Mouse (Mus musculus): Measurements from ENCODE around the gene Kcna6. TPM values are rescaled to one million over a fixed set of nuclear protein-coding genes. Genes with fewer than 3 reads are reported as not detected.

Gene Kcna6
- total RNA-seq (2021) = 1 to 10 TPM; 2.3 to 2.4 TPM

DNA sequence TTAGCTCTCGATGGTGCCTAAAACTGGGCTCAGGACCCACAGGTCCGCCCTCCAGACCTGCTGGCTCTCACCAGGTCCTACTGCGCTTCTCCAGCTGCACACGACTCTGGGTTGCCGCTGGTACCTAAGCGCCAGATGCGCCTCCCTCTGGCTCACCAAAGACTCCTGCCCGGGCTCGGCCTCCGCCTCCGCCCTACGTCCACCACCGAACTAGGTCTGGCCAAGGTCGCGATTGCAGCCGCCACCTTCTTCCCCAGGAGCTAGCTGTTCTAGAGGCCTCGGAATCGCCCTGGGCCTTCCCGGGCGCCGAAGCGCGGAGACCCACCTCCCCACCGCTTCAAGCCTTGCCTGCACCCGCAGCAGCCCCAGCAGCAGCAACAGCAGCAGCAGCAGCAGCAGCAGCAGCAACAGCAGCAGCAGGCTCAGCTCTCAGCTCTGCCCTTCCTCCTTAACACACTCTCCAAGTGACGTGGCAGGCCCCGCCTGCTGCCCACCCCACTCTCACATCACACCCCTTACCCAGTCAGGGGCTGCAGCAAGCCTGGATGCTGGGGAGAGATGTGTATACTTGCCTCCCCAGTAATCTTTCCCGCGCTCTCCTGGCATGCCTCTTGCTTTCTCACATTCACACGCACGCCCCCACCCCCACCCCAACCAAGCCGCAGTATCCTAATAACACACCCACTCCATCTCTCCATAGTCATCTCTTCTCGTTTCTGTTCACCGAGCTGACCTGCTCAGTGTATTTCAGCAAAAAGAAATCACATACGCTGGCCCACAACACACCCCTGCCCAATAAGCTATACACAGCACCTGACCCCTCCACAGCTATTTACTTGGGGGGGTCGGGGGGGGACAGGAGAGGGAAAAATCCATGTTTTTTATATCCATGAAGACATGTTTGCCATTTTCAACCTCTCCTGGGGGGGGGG is at the start of gene Kcna6:
Gene Kcna6, minus strand, starts transcription at position 464 of the 932 bp plus-strand sequence.
- intact Hi-C loops (cut with DNase I) = no loop called here
- peak; percentile 9 to 11 for DNase-seq

DNA sequence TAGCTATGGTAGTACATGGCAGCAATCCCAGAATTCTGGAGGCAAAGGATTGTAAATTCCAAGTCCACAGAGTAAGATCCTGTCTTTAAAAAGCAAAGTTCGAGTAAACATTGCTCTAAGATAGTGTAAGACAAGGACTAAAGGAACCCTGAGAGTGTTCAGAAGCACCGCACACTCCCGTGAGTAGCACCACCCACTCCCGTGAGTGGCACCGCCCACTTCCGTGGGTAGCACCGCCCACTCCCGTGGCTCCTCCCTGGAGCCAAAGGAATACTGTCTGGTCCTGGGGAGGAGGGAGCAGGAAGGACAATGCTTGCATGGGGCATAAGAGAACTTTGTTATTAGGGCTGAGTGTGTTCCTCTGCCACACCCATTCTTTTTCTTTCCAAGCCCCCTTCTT is 48.4 kb upstream of the Kcna6 start:
- no peak for DNase-seq
- intact Hi-C loops (cut with DNase I) = no loop called here

DNA sequence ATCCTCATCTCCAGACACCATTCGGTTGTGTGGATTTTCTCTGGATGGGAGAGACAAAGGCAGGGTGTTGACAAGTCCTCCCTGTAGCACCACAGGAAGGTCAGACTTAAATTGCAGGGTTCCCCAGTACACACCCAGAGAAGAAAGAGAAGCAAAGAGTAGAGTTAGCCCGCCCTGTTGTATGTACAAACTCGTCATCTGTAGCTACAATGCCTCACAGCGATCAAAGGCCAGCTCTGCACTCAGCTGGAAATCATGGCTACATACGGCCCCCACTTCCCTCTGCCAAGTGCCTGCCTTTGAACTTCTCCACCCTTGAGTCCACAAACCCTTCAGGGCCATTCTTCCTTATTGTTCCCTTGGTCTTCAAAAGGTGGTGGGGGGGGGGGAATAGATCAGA is 43.7 kb upstream of the Kcna6 start:
- intact Hi-C loops (cut with DNase I) = no loop called here
- no peak for DNase-seq

DNA sequence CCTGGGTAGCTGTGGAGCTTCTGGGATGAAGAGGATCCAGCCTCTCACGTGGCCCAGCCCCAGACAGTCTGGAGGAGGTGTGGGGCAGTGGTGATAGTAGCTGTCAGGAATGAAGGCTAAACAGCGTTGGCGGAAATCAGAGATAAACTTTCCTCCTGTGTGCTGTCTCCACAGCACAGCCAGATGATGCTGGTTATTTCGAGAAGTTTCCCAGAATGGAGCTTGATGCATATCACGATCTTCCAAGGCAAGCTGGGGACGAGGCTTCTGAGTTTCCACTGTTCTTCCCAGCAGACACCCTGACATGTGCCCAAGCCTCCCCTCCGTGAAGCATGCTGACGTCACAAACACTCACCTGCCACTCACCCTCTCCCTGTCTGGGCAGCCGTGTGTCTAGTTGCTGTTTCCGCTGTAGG is 43.2 kb upstream of the Kcna6 start:
- DNase-seq = no peak
- intact Hi-C loops (cut with DNase I) = no loop called here

DNA sequence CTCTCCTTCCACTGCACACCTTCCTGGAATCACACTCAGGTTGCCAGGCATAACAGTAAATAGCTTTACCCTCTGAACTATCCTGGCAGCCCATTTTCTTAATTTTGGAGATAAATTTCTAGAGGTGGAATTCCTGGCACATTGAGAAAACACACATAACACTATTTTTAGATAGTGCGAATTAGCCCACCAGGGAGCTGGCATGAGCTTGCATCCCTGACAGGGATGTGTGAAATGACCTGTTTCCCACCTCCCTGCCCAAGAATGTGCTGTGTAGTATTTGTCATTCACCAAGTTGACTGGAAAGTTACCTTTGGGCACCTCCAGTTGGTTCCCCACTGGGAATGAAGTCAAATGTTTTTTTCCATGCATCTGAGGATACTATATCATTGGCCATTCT is 42.6 kb upstream of the Kcna6 start:
- DNase-seq = no peak
- intact Hi-C loops (cut with DNase I) = no loop called here

DNA sequence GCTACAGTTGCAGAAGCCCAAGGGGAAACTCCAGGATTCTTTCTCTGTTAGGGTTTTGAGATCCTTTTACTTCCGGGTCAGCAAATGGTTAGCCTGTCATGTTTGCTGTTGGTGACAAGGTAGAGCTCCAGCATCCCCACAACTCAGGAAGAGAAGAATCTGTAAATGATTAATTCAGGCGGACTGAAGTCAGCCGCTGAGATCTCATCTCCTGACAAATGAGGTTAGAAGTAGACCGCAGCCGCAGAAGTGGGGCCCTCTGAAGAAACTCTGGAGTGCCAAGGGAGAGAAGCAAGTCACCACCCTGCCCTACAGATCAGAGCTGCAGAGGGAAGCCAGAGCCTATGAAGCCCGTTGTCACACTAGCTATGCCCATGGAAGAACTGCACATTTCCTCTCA is 37.4 kb upstream of the Kcna6 start:
- intact Hi-C loops (cut with DNase I) = no loop called here
- DNase-seq = no peak

DNA sequence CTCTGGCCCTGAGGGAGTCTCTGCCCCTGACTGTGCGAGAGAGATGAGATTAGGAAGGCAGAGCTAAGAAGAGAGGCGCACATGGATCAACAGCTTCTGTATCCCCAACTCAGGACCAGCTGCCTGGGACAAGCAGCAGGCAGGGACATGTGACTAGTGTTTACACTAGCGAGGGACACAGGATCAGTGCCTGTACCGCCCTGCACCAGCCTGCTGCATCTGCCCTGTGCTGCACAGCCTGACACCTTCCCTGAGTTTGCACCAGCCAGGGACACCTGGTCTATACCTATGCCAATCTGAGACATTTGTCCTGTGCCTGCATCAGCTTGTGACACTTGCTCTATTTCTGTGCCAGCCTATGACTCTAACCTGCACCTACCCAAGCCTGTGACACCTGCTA is 33.4 kb upstream of the Kcna6 start:
- DNase-seq = no peak
- intact Hi-C loops (cut with DNase I) = no loop called here

DNA sequence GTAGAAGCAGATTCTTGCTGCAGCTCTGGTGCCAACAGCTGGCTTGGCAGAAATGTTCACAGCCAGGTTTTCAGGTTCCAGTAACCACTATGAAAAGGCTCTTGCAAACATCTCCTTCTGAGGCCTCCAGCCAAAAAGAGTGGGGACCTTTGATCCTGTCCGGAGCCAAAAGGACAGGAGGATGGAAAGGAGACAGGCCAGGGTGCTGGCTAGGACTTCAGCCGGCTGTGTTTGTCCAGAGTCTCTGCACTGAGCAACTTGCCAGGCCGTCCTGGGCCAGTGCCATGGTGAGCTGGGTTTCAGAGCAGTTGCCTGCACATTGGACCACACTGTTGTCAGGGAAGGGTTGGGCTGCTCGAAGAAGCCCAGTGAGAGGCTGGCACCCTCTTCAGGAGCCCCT is 31.9 kb upstream of the Kcna6 start:
- peak; percentile 25 to 29 for DNase-seq
- intact Hi-C loops (cut with DNase I) = no loop called here

DNA sequence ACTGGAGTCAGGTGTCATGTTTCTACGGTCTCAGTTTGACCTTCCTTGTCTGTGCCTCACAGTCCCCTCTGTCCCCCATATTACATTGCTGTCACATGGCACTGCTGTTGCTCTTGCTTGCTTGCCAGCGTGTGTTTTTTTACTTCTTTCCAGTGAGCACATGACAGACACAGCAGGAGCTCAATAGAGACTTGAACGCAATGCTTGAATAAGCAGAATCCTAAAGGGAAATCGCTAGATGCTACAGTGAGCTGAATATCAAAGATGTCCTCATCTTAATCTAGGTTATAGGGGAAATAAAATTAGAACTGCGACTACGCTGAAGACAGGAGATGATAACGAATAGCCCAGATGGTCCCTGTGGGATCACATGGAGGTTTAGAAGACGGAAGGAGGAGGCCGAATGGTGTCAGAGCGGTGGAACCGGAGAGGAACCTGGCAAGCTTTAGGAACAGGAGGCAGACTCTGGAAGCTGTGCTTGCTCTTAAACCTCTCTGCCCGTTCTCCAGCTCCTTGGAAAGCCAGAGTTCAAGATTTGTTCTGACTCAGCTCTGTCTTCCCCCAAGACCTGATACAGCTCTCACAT is 29.8 kb upstream of the Kcna6 start:
- DNase-seq = no peak
- intact Hi-C loops (cut with DNase I) = no loop called here

DNA sequence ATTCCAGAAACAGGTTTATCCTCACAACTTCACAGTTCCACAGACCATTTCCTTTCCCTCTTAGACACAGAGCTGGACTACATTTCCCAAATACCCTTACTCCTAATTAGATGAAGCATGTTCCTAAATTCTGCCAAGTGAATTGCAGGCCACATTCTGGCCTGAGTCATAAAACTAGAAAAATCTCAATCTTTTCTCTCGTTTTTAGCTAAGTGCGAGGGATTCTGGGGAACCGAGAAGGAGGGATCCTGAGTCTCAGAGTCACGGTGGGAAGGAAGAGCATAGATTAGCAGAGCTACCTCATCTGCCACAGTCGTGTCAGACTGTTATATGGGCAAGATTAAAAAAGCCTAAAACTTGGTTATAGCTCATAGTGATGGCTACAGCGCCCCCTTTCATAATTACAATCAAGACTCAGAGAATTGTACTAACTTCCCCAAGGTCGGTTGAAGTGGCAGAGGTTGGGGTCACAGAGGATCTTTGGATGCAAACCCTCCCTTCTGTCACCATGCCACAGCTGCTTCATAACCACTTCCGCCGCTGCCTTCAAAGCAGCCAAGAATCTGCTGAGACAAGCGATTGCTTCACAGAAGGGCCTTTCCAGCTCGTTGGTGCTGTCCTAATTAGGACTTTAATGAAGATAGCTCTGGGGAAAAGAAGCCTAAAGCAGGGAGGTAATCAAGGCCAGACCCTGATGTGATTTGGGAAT is 28.6 kb upstream of the Kcna6 start:
- intact Hi-C loops (cut with DNase I) = no loop called here
- peak in 1 of 2 experiments; percentile 24 for DNase-seq

DNA sequence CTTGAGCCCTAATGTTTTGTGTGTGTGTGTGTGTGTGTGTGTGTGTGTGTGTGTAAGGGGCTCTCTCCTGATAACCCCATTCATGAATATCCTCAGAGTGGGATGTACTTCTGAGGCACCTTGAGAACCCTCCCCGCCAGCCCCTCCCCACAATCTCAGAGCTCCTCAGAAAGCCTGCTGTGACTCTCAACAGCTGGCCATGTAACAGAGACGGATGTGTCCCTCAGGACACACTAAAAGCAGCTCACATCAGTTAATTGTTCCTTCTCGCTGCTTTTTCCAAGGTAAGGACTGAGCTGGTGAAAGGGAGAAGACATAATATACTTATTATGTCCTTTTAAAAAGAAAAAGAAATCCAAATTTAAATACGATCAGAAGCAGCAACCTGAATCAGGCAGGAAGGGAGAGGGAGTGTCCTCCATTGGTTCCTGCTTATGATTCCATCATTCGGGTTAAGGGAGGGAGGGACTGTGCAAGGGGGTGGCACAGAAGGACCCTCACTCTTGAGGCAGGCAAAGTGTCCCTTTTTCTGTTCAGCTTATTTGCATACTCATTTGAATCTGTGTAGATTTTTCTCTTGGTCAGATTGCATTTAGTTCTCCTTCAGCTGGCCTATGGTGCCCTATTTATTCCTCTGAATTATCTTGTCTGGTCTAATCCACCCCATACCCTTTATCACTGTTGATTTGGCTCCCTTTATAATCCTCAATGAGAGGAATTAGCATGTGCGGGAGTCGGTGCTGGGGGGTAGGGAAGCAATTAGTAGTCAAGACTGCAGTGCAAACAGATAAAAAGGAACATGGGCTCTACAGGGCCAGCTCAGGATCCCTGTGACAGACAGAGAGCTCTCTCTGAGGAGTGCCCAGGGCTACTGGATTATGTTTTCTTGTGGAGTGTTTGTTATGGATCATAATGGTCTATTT is 27.4 kb upstream of the Kcna6 start:
- intact Hi-C loops (cut with DNase I) = no loop called here
- DNase-seq = no peak

DNA sequence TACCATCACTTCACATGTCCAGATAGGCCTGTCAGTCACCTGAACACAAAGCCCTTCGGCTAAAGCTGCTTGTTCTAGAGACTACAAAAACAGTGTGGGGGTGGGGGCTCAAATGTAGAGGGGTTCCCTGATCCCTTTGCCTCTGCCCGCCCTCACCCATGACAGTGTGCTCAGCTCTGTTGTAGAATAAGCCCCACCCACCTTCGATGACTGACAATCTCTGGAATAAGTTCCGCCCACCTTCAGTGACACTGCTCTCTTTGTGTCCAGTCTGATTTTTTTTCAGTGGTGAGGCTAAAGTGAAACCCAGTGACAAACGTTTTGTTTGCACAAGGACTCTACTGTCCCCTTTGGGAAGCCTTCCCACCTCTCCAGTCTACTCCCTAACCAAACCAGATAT is 26.1 kb upstream of the Kcna6 start:
- intact Hi-C loops (cut with DNase I) = no loop called here
- no peak for DNase-seq

DNA sequence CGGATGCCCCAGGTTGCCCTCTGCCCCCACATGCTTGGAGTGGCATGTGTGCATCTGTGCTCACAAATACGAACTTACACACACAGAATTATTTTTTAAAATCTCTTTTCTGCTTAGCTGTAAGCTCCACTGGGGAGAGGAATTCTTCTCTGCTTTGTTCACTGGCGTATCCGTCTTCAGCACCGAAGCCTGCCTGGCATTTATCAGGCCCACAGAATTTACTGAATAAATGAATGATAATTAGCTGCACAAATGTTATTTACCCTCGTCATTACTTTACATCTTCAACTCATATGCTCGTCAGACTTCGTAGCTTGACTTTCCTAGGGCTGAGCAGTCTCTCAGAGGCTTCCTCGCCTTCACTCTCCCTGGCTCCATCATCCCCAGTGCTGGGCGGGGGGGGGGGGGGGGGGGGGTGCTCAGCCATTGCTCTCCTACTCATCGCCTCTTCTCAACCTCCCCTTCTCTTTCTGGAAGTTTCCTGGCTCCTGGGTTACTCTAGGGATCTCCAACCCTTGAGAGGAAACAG is 24.2 kb upstream of the Kcna6 start:
- intact Hi-C loops (cut with DNase I) = no loop called here
- no peak for DNase-seq

DNA sequence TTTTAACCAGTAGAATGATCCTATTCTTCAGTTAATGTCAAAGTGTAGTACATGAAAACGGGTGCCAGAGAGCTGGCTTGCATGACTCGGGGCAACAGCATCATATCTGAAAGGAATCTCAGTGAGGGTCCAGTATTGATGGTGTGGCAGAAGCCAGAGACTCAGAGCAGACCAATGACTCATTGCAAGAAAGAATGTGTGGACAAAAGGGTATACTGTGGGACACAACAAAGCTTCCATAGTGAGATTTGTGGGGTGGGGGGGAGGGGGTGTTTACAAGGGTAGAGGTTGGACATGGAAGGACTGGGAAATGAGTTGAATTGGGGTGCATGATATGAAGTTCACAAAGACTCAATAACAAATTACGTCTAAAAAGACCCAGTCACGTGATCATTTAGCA is 20.9 kb upstream of the Kcna6 start:
- DNase-seq = no peak
- intact Hi-C loops (cut with DNase I) = no loop called here

DNA sequence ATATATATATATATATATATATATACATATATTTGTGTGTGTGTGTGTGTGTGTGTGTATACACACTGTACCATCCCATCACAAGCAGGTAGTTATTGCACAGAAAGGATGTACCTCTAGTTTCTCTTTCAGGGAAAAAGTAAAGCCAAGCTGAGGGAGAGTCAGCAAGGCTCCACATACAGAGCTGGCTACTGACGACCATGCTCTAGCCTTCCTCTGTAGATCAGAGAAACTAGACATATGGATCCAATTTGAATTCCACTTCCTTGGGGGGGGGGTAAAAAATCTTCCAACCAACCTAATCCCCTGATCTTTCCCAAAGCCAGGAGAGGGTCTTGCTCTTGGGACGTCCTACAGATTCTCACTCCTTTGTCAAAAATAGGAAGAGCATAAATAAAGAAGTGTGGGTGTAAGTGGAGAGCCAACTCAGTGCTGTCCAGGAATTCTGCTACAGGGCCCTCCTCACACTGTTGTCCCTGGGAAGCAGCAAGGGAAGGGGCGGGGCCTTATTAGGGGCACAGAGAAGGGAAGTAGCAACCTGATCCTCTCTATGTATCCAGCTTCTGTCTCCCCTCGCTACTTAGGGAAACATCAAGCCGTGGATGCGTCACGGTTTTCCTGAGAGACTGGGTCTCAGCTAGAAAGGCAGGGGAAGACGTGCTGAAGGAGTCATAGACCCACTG is 15.4 kb upstream of the Kcna6 start:
- no peak for DNase-seq
- intact Hi-C loops (cut with DNase I) = no loop called here

DNA sequence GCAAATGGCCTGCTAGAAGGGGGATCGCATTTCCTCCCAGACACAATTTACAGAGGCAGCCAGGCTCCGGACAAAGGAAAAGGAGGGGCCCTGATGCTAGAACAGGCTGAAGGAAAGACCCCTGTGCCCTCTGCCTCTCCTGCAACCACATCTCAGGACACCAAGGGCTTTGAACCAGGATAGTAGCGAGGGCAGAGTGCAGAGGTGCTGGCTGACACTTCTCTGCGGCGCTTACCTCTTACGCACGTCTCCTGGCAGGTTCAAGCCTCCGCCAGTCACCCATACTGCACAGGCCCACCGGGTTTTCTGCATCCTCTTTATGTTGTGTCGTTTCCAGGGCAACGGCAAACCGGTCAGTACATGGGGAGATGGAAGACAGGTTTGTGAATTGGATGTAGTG is 12.0 kb upstream of the Kcna6 start:
- intact Hi-C loops (cut with DNase I) = no loop called here

DNA sequence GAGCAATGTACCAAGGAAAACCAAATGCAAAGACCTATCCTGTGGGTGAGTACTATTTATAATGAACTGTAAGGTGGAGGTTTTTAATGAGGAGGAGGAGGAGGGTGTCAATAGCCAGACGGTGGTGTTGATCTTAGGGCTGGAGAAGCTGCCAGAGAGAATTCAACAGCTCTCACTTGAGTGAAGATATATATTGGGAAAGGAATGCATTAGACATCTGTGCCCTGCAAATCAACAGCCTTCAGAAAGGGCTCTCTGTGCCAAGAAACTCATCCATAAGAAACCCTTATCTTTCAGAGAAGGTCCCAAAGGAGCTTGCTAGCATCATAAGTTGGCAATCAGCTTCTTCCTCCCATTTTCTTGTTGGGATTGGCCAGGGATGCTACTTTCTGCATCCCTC is 5.4 kb upstream of the Kcna6 start:
- peak in 1 of 2 experiments; percentile 24 for DNase-seq
- intact Hi-C loops (cut with DNase I) = no loop called here

More for the DNA sequence above, 12.0 kb upstream of the Kcna6 start:
- no peak for DNase-seq

DNA sequence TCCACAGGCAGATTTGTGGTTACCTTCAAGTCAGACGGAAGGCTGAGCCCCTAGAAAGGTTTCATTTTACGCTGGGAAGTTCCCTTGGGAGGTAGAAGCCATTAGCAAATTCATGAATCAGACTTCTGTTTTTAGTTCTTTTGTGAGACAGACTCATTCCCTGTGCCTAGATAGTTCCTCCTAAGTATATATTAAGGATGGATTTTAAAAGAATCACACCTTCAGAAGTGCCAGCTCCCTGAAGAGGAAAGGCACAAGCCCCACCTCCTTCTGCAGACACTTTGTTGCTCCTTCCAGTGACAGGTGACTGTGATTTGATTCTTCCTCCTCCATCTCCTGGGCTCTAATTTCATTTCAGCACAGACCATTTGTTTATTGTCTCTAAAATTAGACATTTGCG is 2.1 kb upstream of the Kcna6 start:
- intact Hi-C loops (cut with DNase I) = no loop called here
- DNase-seq = no peak

DNA sequence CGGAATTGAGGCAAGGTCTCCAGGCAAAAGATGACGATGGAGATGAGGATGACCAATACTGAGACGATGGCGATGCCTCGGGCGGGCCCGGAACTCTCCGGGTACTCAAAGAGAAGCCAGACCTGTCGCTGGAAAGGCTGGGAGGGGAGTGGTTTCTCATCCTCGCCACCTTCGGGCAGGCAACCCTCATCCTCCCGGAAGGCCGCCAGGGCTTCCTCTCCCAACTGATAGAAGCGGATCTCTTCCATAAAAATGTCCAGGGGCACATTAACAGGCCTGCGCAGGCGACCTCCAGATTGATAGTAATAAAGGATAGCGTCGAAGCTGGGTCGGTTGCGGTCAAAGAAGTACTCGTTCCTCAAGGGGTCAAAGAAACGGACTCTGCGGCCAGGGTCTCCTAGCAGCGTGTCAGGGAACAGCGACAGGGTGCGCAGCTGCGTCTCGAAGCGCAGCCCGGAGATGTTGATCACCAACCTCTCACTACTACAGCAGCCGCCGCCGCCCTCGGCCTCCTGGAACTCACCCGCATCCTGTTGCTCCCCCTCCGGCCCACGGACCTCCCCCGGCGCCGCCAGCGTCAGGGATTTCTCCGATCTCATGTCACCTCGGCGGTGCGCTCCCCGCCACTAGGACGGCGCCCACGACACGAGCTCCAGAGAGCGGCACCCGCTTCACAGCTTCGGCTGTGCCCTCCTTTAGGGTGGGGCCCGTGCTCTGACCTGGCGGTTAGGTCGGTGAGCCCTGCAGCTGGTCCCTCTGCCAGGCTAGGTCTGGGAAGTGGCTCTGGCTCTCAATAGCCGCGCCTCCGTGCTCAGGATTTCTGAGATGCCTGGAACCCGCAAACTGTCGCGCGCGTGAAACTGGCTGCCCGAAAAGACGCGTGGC is 906 bp downstream of the Kcna6 start:
- DNase-seq = peak; percentile 21 to 39
- intact Hi-C loops (cut with DNase I) = no loop called here
